Mouse (Mus musculus): Measurements from ENCODE around the gene Olfr1179.
"Not testable (repeated sequence)": the region's sequence is repeated elsewhere in the genome, so short reads cannot be mapped to it uniquely, and the experiment has no call there.

Gene Olfr1179

DNA sequence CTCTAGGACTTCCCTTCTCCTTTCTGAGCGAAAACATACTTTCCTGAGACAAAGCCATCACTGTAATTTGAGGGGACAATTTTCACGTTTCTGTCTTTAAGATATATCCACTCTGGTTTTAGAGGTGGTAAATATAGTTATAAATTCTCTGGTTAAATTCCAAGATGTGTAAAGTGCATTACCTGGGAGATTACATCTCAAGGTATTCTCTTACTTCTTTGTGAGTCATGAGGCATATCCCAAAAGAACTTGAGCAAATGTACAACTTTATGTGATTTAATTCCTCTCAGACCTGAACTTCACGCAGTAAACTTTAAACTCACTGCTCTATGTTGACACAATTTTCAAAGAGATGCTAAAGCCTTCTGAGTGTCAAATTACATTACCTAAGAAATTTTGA, at the start of gene Olfr1179:
Olfr1179 (minus strand) TSS at position 101 of the 400 bp plus-strand sequence.
- no peak for DNase-seq

DNA sequence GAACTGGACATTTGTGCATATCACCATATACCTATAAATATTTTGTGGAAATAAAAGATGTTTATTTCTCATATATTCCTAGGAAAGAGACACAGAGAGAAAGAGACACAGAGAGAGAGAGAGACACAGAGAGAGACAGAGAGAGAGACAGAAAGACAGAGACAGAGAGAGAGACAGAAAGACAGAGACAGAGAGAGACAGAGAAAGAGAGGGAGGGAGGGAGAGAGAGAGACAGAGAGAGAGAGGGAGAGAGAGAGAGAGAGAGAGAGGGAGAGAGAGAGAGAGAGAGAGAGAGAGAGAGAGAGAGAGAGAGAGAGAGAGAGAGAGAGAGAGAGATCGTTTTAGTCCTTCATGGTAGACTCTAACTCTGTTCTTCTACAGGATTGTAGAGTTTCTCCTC, 48.3 kb upstream of the Olfr1179 start, which contains the start of gene Olfr1183:
Olfr1183 (plus strand) TSS at position 301 of the 400 bp plus-strand sequence.
- DNase-seq: not testable (repeated sequence)

DNA sequence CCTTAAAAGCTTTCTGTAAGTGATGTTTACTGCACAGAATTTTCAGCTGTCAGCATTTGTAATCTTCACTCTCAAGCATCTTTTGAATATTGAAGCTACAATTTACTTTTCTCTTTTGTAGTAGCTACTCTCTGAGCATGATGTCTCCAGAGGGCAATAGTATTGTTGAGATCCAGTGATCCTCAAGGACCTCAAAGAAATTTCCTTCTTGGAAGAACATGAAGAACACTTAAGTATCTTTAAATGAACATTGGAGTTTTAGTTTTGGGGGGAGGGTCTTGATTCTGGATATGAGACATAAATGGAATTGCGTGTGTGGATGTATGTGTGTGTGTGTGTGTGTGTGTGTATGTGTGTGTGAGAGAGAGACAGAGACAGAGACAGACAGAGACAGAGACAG, 42.8 kb upstream of the Olfr1179 start, which contains the start of gene Gm13757:
Gm13757 (minus strand) TSS at position 101 of the 400 bp plus-strand sequence.
- no peak for DNase-seq

DNA sequence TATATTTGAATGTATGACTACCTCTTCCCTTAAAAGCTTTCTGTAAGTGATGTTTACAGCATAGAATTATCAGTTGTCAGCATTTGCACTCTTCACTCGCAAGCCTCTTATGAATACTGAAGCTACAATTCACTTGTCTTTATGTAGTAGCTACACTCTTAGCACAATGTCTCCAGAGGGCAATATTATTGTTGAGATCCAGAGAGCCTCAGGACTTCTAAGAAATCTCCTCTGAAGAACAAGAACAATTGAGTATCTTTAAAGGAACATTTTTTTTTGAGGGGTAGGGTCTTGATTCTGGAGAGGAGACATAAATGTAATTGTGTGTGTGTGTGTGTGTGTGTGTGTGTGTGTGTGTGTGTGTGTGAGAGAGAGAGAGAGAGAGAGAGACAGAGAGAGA, 19.8 kb upstream of the Olfr1179 start, which contains the start of gene Olfr1181:
Olfr1181 (minus strand) TSS at position 101 of the 400 bp plus-strand sequence.
- no peak for DNase-seq

DNA sequence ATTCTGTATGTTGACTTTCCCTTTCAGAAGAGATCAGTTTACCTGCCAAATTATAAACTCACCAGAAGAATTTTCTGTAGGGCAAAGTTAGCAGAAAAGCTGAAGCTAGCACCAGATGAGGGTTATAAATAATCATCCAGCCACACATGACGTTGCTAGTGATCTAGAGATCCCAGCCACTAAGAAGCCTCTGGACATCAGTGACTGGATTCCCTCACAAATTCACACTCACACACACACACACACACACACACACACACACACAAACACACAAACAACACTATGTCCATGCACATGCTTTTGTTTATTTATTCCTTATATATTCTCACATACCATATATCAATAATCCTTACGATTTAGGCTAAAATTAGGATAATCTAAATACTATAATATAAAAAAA, 12.8 kb upstream of the Olfr1179 start, which contains the start of gene Olfr1180:
Olfr1180 (minus strand) TSS at position 101 of the 400 bp plus-strand sequence.
- no peak for DNase-seq

DNA sequence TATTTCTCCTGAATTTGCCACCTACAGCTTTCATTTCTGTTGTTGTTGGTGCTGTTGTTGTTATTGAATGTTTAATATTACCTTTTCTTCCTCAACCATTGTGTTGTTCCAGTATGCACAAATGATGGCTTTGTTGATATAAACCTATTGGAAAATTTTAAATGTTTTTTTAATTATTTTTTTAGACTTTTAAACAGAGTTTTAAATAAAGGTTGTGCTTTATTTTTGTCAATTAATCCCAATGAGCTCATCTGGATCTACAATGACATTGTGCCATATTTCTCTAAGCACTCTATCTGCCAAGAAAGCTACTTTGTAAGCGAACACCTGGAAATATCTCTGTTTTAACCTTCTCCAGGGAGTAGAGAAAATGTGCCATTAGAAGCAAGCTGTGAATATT, 19.5 kb downstream of the Olfr1179 start, which contains the start of gene Olfr1178:
Olfr1178 (plus strand) TSS at position 301 of the 400 bp plus-strand sequence.
- no peak for DNase-seq

DNA sequence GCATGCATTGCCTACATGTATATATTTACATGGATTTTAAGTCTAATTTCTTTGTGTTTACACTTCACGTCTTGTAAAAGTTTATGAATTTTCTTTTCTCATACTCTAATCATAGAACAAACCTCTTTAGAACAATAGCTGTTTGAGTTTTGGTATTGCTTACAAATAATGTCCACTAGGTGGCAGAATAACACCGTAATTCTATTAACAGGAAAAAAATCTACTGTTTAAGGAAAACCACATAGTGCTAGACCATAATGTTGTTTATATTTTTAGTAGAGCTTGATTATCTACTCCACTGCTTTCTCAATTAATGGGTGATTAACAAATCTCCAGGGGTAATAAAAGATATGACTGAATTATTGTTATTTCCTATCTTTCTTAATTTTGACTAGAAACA, 49.9 kb downstream of the Olfr1179 start:
- no peak for DNase-seq
